Mouse (Mus musculus): ENCODE data around the gene Dyrk3.
A peak's percentile ranks its signal among the peaks of the same experiment; 100 is the strongest.
"Not testable (repeated sequence)": the region's sequence is repeated elsewhere in the genome, so short reads cannot be mapped to it uniquely, and the experiment has no call there.

The Dyrk3 gene

GRCm38 (mm10) chr1:131138191-131139016, at the start of gene Dyrk3:
Gene Dyrk3, minus strand, starts transcription at chr1:131138340.
- DNase-seq: peak; percentile 84

DNA sequence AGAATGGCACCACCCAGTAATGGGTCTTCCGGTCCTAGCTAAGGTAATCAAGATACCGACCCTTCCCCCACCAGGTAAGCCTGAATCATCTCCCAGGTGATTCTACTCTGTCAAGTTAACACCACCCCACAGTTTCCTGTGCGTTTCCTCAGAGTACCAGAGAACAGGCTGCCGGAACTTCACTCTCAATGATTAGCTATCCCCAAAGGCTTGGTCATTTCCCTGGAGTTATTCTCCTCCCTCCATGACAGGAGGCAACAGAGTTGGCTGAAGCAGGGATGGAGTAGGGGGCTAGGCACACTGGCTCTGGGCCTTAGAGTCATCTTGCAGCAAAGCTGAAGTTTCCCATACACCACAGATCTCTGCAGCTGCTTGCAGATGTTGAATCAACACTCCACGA, 49.7 kb upstream of the Dyrk3 start:
- DNase-seq: no peak

- DNase-seq: no peak
Measured at GRCm38 (mm10) chr1:131186995-131187394, 48.9 kb upstream of the Dyrk3 start.

DNA sequence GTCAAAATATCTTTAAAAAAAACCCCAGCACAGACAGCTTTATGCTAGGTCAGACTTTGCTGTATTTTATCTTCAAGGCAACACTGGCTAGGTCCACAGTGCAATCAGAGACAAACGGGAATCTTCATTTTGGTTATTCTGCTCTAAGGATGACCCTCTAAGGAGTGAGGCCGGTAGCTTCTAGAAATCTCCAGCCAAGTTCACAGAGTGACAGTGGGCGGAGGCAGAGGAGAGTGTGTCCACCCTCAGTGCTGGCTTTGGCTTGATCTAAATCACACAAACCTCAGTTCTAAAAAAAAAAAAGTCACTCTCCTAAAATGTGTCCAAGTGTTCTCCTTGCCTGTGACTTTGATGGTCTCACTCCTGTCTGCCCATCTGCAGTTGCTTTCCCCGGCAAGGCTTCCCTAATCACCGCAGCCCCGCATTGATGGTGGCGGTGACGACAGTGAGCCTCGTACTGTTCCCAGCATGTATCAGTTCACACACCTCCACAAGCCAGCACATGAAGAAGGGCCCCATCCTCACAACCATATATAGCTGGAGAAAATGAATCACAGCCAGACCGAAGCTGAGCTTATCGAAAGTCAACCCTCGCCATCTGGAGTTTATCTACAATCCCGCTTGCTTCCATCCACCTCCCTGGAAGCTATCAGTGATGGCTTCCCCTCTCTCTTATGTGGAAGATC, 47.8 kb upstream of the Dyrk3 start:
- DNase-seq: no peak

GRCm38 (mm10) chr1:131184956-131185660, 47.0 kb upstream of the Dyrk3 start:
- no peak for DNase-seq

DNA sequence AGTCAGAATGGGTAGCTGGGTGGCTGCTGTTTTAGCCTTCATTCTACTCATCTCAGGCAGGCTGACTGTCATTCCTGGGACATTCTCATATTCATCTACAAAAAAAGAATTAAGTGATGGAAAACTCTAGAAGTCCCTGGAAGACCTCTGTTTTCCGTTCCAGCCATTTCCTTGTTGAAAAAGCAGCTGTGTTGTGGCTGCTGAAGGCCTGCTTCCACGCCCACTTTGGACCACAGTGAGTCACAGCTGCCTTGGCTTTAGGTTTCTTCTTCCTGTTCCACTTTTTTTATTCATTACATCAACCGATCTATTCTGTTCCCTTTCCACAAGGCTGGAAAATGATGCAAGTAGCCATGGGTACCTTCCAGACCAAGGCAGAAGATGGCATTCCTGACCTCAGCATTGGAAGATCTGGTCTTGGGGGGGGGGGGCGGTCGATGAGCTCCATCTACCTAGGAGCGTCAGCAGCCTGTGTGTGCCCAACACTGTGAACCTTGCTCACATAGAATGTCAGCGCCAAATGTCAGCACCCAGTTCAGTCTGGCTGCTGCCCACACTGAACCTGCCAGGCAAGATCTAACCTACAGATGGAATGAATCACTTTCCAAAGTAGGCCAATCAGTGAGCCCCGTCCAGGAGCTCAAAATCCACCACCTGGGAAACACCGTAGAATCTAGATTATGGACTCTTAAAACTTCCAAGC, 46.3 kb upstream of the Dyrk3 start:
- DNase-seq: no peak

DNA sequence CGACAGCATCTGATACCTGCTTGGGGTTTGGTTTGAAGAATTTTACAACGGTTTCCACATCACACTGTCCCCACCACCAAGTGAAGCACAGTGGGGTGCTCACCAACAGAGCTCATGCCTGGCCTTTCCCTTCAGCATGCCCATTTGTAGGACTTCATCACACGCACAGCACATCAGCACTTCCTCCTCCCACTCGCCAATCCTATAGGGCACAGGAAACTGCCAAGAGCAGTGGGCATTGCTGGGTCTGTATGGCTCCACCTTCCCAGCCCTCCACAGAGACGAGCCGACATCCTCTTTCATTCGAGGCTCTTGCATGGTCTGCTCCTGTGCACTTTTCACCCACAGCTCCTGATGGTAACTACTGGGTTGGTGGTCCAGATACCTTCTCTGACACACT, 45.1 kb upstream of the Dyrk3 start:
- DNase-seq: no peak

GRCm38 (mm10) chr1:131181642-131182527, 43.7 kb upstream of the Dyrk3 start:
- DNase-seq: peak; percentile 80

- no peak for DNase-seq
Measured at GRCm38 (mm10) chr1:131180386-131180785, 42.2 kb upstream of the Dyrk3 start.

GRCm38 (mm10) chr1:131178083-131178482, 39.9 kb upstream of the Dyrk3 start:
- no peak for DNase-seq

DNA sequence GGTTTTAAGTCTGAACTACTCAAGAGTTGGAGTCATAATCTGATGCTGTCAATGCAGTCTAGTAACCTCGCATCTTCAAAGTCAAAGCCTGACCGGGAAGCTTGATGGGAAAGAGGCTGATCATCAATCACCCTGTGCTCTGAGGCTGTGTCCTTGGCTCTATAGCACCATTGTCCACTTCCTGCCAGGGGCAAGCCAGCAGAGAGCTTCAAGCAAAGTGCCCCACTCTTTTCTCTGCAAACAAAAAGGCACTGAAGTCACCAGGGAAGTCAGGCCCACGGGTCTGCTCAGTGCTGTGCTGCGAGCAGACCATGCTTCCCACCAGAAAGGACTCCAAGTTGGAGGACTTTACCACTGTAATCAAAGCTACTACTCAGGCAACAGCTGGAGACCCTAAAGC, 39.1 kb upstream of the Dyrk3 start:
- DNase-seq: no peak

- DNase-seq: no peak
Measured at GRCm38 (mm10) chr1:131175819-131176218, 37.7 kb upstream of the Dyrk3 start.

GRCm38 (mm10) chr1:131175189-131175588, 37.0 kb upstream of the Dyrk3 start:
- no peak for DNase-seq

- DNase-seq: peak; percentile 16
Measured at GRCm38 (mm10) chr1:131174299-131174861, 36.2 kb upstream of the Dyrk3 start.

DNA sequence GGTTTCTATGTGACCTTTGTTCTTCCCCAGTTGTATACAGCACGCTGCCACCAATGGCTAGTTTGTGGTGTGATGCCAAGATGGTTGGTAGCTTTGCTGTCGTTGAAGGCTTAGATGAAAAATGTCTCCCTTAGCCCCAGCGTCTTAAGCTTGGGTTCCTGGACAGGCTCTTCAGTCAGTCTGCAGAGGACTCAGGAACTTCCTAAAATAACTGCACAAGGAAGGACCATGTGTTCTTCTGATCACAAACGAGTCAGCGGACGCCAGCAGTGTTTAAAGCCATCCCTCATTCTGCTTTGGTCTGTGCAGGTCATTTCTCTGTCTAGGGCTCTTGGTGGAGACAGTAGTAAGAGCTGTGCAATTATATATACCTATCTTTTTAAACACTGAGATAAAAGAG, 35.7 kb upstream of the Dyrk3 start:
- no peak for DNase-seq

- DNase-seq: no peak
Measured at GRCm38 (mm10) chr1:131173001-131173400, 34.9 kb upstream of the Dyrk3 start.

- no peak for DNase-seq
Measured at GRCm38 (mm10) chr1:131167612-131168011, 29.5 kb upstream of the Dyrk3 start.

DNA sequence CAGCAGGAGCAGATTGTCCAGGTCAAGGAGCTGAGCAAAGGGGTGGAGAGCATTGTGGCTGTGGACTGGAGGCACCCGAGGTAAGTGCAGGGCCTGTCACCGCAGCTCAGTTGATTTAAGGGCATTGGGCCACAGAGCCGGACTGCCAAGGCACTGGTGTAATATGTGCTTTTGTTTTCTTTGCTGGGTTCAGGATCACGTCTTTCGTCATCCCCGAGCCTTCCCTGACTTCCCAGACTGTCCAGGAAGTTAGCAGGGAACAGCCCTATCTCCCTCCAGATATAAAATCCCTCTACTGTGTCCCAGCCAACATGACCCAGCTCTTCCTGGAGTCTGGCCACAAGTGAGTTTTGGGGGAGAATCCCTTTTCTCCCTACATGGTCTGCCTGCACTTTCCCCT, 26.3 kb upstream of the Dyrk3 start:
- DNase-seq: no peak

DNA sequence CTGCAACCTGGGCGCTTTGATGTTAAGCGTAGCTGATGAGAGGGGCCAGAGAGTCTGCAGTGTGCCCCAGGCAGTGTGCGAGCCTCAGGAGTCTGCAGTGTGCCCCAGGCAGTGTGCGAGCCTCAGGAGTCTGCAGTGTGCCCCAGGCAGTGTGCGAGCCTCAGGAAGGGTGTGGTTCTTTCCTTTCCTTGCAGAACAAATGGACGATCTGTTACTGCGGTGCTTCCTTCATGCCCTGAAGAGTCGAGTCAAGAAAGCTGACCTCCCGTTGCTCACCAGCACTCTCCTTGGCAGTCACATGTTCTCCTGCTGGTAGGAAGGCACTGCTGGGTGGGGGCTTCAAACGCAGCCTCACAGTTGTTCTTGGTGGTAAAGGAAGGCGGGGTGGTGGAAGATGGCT, 23.0 kb upstream of the Dyrk3 start:
- no peak for DNase-seq

DNA sequence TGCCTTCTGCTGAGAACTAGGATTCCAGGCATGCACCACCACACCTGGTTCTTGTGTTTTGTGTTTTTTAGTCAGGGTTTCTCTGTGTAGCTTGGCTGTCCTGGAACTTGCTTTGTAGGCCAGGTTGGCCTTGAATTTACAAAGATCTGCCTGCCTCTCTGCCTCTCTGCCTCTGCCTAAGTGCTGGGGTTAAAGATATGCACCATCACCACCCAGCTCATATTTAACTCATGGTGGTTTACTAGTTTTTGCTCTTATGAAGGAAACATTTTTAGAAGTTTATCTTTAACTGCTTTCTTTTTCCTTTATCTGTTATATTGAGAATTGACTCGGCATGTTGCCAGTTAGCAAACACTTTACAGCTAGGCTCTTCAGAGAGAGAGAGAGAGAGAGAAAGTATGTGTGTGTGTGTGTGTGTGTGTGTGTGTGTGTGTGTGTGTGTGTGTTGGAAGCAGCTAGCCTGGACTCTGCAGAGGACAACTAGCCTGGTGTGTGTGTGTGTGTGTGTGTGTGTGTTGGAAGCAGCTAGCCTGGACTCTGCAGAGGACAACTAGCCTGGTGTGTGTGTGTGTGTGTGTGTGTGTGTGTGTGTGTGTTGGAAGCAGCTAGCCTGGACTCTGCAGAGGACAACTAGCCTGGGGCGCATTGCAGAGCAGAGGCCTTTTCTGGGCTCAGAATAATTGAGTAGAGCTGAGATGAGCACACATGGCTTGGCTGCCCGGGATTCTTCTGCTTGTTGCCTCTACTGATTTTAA, 21.6 kb upstream of the Dyrk3 start:
- DNase-seq: not testable (repeated sequence)

GRCm38 (mm10) chr1:131155456-131155855, 17.3 kb upstream of the Dyrk3 start:
- peak; percentile 50 for DNase-seq
